Mouse (Mus musculus) megakaryocyte, embryonic 14.5 days (primary cell): ENCODE measurements around the gene Capn1.

Experiments
- FLI1 ChIP-seq: IDR thresholded peaks from 2 replicates; pipeline ENCODE4 v1.6.1; 2012; ENCODE audit warnings: low read length, inconsistent platforms, mixed read lengths
- GATA1 ChIP-seq: IDR thresholded peaks from 3 replicates; pipeline ENCODE4 v1.6.1; 2012; ENCODE audit warnings: mixed read lengths, low read length, inconsistent platforms, borderline replicate concordance

DNA sequence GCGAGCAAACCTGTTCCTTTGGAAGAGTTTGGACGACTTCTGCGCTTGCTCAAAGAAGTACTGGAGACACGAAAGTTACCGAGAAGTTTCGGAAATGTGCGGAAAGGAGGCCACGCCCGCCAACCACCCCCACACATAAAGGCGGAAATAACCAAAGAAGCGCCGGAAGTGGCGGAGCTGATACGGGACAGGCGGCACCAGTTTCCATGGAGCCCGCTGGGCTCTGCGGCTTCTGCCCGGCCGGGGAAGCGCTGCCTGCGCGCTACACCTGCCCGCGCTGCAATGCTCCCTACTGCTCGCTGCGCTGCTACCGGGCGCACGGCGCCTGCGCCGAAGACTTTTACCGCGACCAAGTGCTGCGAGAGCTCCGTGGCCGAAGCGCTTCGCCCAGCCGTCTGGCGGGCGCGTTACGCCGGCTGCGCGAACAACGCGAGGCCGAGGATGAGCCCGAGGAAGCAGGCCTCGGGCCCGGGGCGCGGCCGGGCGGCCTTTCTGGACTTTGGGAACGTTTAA, 45.4 kb upstream of the Capn1 start, which contains the start of gene Znhit2:
- peak; percentile 93 for TF ChIP-seq GATA1
- peak; percentile 90; the same call in 1 of the 2 replicates for TF ChIP-seq FLI1
